Mouse (Mus musculus): Measurements from ENCODE around the gene Ackr4.
A peak's percentile ranks its signal among the peaks of the same experiment; 100 is the strongest.

Gene Ackr4

DNA sequence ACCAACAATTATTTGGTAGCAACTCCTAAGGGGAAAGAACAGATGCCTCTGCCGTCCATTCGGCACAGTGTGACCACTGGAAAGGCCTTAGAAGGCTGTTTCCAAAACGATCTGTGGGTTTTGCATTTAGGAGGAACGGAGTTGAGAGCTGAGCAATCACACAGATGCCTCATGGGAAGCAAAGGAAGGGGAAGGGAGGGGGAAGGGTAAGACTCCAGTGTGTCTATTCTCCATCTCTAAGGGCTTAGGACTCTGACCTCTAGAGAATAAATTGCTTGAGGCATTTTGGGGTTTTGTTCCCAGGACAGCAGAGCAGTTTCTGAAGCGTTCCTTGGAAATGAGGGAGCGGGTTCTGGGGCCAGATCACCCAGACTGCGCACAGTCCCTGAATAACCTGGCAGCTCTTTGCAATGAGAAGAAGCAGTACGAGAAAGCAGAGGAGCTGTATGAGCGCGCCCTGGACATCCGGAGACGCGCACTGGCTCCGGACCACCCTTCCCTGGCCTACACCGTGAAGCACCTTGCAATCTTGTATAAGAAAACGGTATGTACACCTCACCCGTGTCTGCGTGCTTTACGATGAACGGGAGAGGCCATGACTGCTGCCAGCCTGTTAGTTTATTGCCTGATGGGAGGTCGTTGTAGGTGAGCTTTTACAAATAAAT is 87.6 kb downstream of the Ackr4 start:
- no peak for DNase-seq

- DNase-seq = no peak
Observed at GRCm38 (mm10) chr9:104038266-104038665, 88.5 kb downstream of the Ackr4 start.

DNA sequence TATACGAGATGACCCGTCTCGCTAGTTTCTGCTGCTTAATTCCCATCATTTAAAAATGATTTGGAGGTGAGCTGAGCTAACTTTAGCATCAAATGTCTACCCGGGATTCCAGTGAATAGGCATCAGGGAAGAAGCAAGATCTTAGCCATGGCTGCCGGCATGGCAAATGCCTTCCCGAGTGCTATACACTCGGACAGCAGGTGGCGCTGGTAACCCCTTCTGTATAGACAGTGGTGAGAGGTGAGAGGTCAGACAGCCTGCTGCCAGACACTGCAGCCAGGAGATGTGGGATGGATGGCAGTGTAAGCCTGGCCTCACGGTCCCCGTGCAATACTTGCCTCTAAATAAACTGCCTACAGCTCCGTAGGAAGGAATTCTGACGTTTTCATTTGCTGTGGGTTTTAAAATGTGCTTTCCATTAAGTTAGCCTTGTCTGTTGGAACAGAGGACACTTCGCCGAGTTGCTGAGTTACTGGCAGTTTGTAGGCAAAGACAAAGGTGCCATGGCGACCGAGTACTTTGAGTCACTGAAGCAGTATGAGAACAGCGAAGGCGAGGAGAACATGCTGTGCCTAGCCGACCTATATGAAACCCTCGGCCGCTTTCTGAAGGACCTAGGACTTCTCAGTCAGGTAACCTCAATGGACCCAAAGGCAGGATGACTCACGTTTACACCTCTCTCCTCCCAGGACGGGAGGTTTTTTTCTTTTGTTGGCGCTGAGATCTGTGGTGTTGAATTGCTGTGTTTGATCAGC is 91.3 kb downstream of the Ackr4 start:
- peak; percentile 58 for DNase-seq

DNA sequence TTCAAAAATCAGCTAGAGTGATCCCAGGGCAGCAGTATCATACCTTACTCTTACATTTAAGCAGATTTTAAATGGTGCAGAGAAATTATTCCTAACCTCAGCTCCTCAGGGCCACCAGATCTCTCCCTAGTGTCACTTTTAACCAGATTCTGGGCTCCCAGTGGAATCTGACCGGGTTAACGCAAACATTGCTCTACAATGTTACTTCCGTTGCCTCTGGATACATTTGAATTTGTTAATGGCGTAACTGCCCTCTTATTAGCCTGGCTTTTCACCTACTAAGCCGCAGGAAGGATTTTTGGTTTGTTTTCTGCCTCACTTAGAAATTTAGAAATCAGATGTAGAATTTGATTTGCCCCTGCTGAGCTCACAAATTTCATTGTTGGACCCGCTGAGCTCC is 92.0 kb downstream of the Ackr4 start:
- DNase-seq = no peak

DNA sequence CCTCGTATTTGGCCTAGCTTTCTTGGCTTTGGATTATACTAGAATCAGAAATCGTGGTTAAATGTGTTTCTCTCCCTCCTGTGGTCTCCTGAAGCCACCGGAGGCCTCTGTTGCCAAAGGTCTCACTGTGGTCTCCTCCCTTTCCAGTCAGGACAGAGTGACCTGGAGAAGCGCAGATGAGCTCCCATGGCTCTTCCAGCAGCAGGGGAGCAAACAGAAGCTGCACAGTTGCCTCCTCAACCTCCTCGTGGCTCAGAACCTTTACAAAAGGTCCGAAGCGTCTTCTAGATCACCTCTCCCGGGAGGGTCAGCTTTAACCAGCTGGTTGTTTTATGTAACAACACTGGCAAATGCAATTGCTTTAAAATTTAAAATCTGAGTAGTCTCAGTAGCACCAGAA is 92.5 kb downstream of the Ackr4 start:
- no peak for DNase-seq

Measured in cerebellum, adult 8-10 months (tissue).